7 mouse cellular contexts compared by ENCODE assay signal in genomic region chr4:43669428-43669794, GRCm38 (mm10). TPM values are rescaled to one million over a fixed set of nuclear protein-coding genes. Genes with fewer than 3 reads are reported as not detected.
DNase-seq lines count a peak whose midpoint lies in the region; ATAC-seq and TF ChIP-seq lines count a peak whose summit lies in the region.

No protein-coding gene starts in this region.

- H3K79me2 ChIP-seq in MEL (ENCODE audit: control insufficient read depth, insufficient read depth, low read length, poor library complexity), result no peaks in the 10 kb centered on the region; the same call in 1 of the 2 replicates

- no peak overlapping the region for H3K27ac ChIP-seq in MEL (ENCODE audit: control insufficient read depth, low read depth, low read length)
- H3K27ac ChIP-seq in liver, embryonic 11.5 days (ENCODE audit: low read depth, low read length), result no peak overlapping the region
- H3K27ac ChIP-seq in midbrain, embryonic 14.5 days (replicated peaks; ENCODE audit: low read depth, low read length), result peak overlapping the region; percentile 73

- WGBS in liver, embryonic 11.5 days, result under 1% methylated on average over 25 of the region's 25 CpGs
- 2% methylated on average over 24 of the region's 25 CpGs for WGBS in midbrain, embryonic 14.5 days

- ATAC-seq in erythroblast, adult 5-6 weeks (replicated peaks; ENCODE audit: low FRiP score, poor library complexity, severe bottlenecking), result peak; percentile 4; the same call in 1 of the 2 replicates
- ATAC-seq in liver, embryonic 11.5 days (replicated peaks; ENCODE audit: low FRiP score), result peak; percentile 71
- peak; percentile 36 for ATAC-seq in midbrain, embryonic 14.5 days (ENCODE audit: low FRiP score, low TSS enrichment)
- ATAC-seq in activated CD4-positive, CD25-positive, alpha-beta regulatory T cell, adult 4 months, result no peak

- H3K4me3 ChIP-seq in MEL (ENCODE audit: control insufficient read depth in 1 of 2, insufficient read depth in 1 of 2, low read depth in 2 of 2, low read length in 2 of 2), result peak overlapping the region; percentile 78 to 87
- peak overlapping the region; percentile 83 for H3K4me3 ChIP-seq in liver, embryonic 11.5 days (ENCODE audit: low read depth, low read length)
- peak overlapping the region; percentile 93 for H3K4me3 ChIP-seq in midbrain, embryonic 14.5 days (replicated peaks; ENCODE audit: low read depth, low read length)

- intact Hi-C loops in heart, postnatal 10 days (cut with DNase I), result loop anchor here (5.0 kb wide), 1 partner anchor 227 kb away; the partner anchor contains the start of gene Tesk1

- no peak for TF ChIP-seq POLR2A in MEL (IDR thresholded peaks at IDR 0.05; ENCODE audit: control insufficient read depth in 1 of 2, insufficient read depth in 1 of 2, low read depth in 1 of 2, low read length in 2 of 2, poor library complexity in 1 of 2)

- no peak for DNase-seq in MEL (ENCODE audit: low read depth, low spot score)
- DNase-seq in adrenal gland, postnatal 14 days, result peak; percentile 86
- DNase-seq in heart, postnatal 10 days, result peak; percentile 84 to 88
- no peak for DNase-seq in liver, embryonic 11.5 days (ENCODE audit: low spot score)
- no peak for DNase-seq in midbrain, embryonic 14.5 days

- no peak for TF ChIP-seq CTCF in MEL (IDR thresholded peaks at IDR 0.05 in 2 of 3, conservative IDR thresholded peaks at IDR 0.05 in 1 of 3; ENCODE audit: control insufficient read depth in 1 of 3, insufficient read depth in 1 of 3, low read depth in 2 of 3, low read length in 3 of 3, poor library complexity in 1 of 3, severe bottlenecking in 1 of 3)

- H3K9ac ChIP-seq in MEL (ENCODE audit: control insufficient read depth, low read depth, low read length, poor library complexity, severe bottlenecking), result peak overlapping the region; percentile 74
- H3K9ac ChIP-seq in liver, embryonic 11.5 days (ENCODE audit: low read depth, low read length), result peak overlapping the region; percentile 76
- peak overlapping the region; percentile 95 for H3K9ac ChIP-seq in midbrain, embryonic 14.5 days (replicated peaks; ENCODE audit: low read length)

- no peaks in the 10 kb centered on the region for H3K9me3 ChIP-seq in MEL (replicated peaks; ENCODE audit: insufficient read depth, low read length)
- no peaks in the 10 kb centered on the region for H3K9me3 ChIP-seq in liver, embryonic 11.5 days (ENCODE audit: control insufficient read depth, low read length)
- H3K9me3 ChIP-seq in midbrain, embryonic 14.5 days (ENCODE audit: control insufficient read depth, low read length), result no peaks in the 10 kb centered on the region

- no peaks in the 10 kb centered on the region; a peak in 1 of 4 replicates for H3K36me3 ChIP-seq in MEL (ENCODE audit: control insufficient read depth in 1 of 2, insufficient read depth in 2 of 2, low read length in 2 of 2)
- no peaks in the 10 kb centered on the region for H3K36me3 ChIP-seq in liver, embryonic 11.5 days (ENCODE audit: control insufficient read depth, insufficient read depth, low read length)
- peaks cover 7% of the 10 kb centered on the region for H3K36me3 ChIP-seq in midbrain, embryonic 14.5 days (ENCODE audit: control insufficient read depth, insufficient read depth, low read length)

- H3K27me3 ChIP-seq in MEL (ENCODE audit: control insufficient read depth in 1 of 2, insufficient read depth in 2 of 2, low read length in 2 of 2), result peaks cover 0 to 1% of the 10 kb centered on the region in 2 experiments; a peak in 1 of 4 replicates
- H3K27me3 ChIP-seq in liver, embryonic 11.5 days (replicated peaks; ENCODE audit: control insufficient read depth, insufficient read depth, low read length), result peaks cover 16% of the 10 kb centered on the region
- H3K27me3 ChIP-seq in midbrain, embryonic 14.5 days (ENCODE audit: control insufficient read depth, insufficient read depth, low read length), result no peaks in the 10 kb centered on the region

- TF ChIP-seq EP300 in MEL (IDR thresholded peaks at IDR 0.05; ENCODE audit: low read depth in 1 of 2, low read length in 2 of 2), result no peak

- H3K4me2 ChIP-seq in liver, embryonic 11.5 days, result peak overlapping the region; percentile 96
- peak overlapping the region; percentile 83 for H3K4me2 ChIP-seq in midbrain, embryonic 14.5 days (ENCODE audit: low read length)

- peaks cover 0 to 12% of the 10 kb centered on the region in 2 experiments; a peak in 2 of 4 replicates for H3K4me1 ChIP-seq in MEL (ENCODE audit: control insufficient read depth in 1 of 2, insufficient read depth in 2 of 2, low read length in 2 of 2)
- peaks cover 11% of the 10 kb centered on the region for H3K4me1 ChIP-seq in liver, embryonic 11.5 days (replicated peaks; ENCODE audit: control insufficient read depth, insufficient read depth, low read length)
- H3K4me1 ChIP-seq in midbrain, embryonic 14.5 days (ENCODE audit: control insufficient read depth, insufficient read depth, low read length), result peaks cover 28% of the 10 kb centered on the region

- no peak for TF ChIP-seq RAD21 in MEL (IDR thresholded peaks at IDR 0.05; ENCODE audit: low read depth, low read length)

TF ChIP-seq in MEL, 35 proteins besides CTCF, POLR2A, EP300 and RAD21 (continues in another document):
- 0 out of 2 replicates have a peak, but pooled peaks have one; percentile 3 for TF ChIP-seq SIN3A (IDR thresholded peaks at IDR 0.05; ENCODE audit: low read length)

RNA-seq across cellular contexts. Expression of gene Fam221b, which starts 0.5 kb away (rescaled TPM):
- 7.0 and 8.8 TPM in 2 replicates for total RNA-seq in MEL (2012; rRNA removed)
- polyA plus RNA-seq in MEL (2012; ENCODE audit: insufficient read depth in 1 of 2, insufficient read length in 2 of 2, low read depth in 1 of 2, low replicate concordance in 2 of 2, missing spikeins in 1 of 2), result under 1 TPM in 1 of 2 experiments, not detected in 1; 0.10 TPM
- total RNA-seq in adrenal gland, postnatal 14 days (2021), result 0.30 TPM in 1 of 2 replicates, not detected in the other
- total RNA-seq in erythroblast, adult 5-6 weeks (2015; ENCODE audit: low replicate concordance), result not detected in 2 replicates
- 0.70 TPM in 1 of 2 replicates, not detected in the other for total RNA-seq in erythroblast, adult 5-6 weeks (2017; ENCODE audit: low replicate concordance)
- under 1 TPM; 0.25 to 0.26 TPM for total RNA-seq in heart, postnatal 10 days (2021)
- 2.2 and 2.3 TPM in 2 replicates for polyA plus RNA-seq in liver, embryonic 11.5 days (2014; fragmentation: Nextera tagmentation; extraction: Ambion mirVana)
- polyA plus RNA-seq in midbrain, embryonic 14.5 days (2014; fragmentation: Nextera tagmentation; extraction: Ambion mirVana), result 2.7 and 2.9 TPM in 2 replicates
- polyA plus RNA-seq in activated CD4-positive, CD25-positive, alpha-beta regulatory T cell, adult 4 months (2017; shearing (Covaris generic)), result 1 to 10 TPM; 3.2 to 4.4 TPM

RNA-seq across cellular contexts. Expression of gene Tmem8b, which starts 0.6 kb away (rescaled TPM):
- 0.42 and 0.46 TPM in 2 replicates for total RNA-seq in MEL (2012; rRNA removed)
- polyA plus RNA-seq in MEL (2012; ENCODE audit: insufficient read depth in 1 of 2, insufficient read length in 2 of 2, low read depth in 1 of 2, low replicate concordance in 2 of 2, missing spikeins in 1 of 2), result 1 to 10 TPM in 1 of 2 experiments, not detected in 1; 3.6 TPM
- total RNA-seq in adrenal gland, postnatal 14 days (2021), result 7.2 and 9.9 TPM in 2 replicates
- 3.8 TPM in 1 of 2 replicates, not detected in the other for total RNA-seq in erythroblast, adult 5-6 weeks (2015; ENCODE audit: low replicate concordance)
- 0.42 TPM in 1 of 2 replicates, not detected in the other for total RNA-seq in erythroblast, adult 5-6 weeks (2017; ENCODE audit: low replicate concordance)
- 10 to 100 TPM; 15.0 to 15.2 TPM for total RNA-seq in heart, postnatal 10 days (2021)
- 0.84 and 1.1 TPM in 2 replicates for polyA plus RNA-seq in liver, embryonic 11.5 days (2014; fragmentation: Nextera tagmentation; extraction: Ambion mirVana)
- polyA plus RNA-seq in midbrain, embryonic 14.5 days (2014; fragmentation: Nextera tagmentation; extraction: Ambion mirVana), result 11.2 and 13.3 TPM in 2 replicates
- polyA plus RNA-seq in activated CD4-positive, CD25-positive, alpha-beta regulatory T cell, adult 4 months (2017; shearing (Covaris generic)), result under 1 TPM; 0.38 to 0.90 TPM

RNA-seq across cellular contexts. Expression of gene Hint2, which starts 13.1 kb away (rescaled TPM):
- total RNA-seq in MEL (2012; rRNA removed), result 35.3 and 46.4 TPM in 2 replicates
- 100 to 1,000 TPM in 1 of 2 experiments, 10 to 100 TPM in 1; 33.2 to 254 TPM for polyA plus RNA-seq in MEL (2012; ENCODE audit: insufficient read depth in 1 of 2, insufficient read length in 2 of 2, low read depth in 1 of 2, low replicate concordance in 2 of 2, missing spikeins in 1 of 2)
- total RNA-seq in adrenal gland, postnatal 14 days (2021), result 91.7 and 99.5 TPM in 2 replicates
- 2.9 and 9.6 TPM in 2 replicates for total RNA-seq in erythroblast, adult 5-6 weeks (2015; ENCODE audit: low replicate concordance)
- 13.6 and 18.1 TPM in 2 replicates for total RNA-seq in erythroblast, adult 5-6 weeks (2017; ENCODE audit: low replicate concordance)
- total RNA-seq in heart, postnatal 10 days (2021), result 100 to 1,000 TPM; 110 to 112 TPM
- 87.8 and 88.0 TPM in 2 replicates for polyA plus RNA-seq in liver, embryonic 11.5 days (2014; fragmentation: Nextera tagmentation; extraction: Ambion mirVana)
- 68.8 and 81.3 TPM in 2 replicates for polyA plus RNA-seq in midbrain, embryonic 14.5 days (2014; fragmentation: Nextera tagmentation; extraction: Ambion mirVana)
- 10 to 100 TPM; 41.0 to 42.7 TPM for polyA plus RNA-seq in activated CD4-positive, CD25-positive, alpha-beta regulatory T cell, adult 4 months (2017; shearing (Covaris generic))

RNA-seq across cellular contexts. Expression of gene Spag8, which starts 16.0 kb away (rescaled TPM):
- 0.15 and 0.29 TPM in 2 replicates for total RNA-seq in MEL (2012; rRNA removed)
- under 1 TPM in 1 of 2 experiments, not detected in 1; 0.57 TPM for polyA plus RNA-seq in MEL (2012; ENCODE audit: insufficient read depth in 1 of 2, insufficient read length in 2 of 2, low read depth in 1 of 2, low replicate concordance in 2 of 2, missing spikeins in 1 of 2)
- total RNA-seq in adrenal gland, postnatal 14 days (2021), result 0.93 and 1.1 TPM in 2 replicates
- not detected in 2 replicates for total RNA-seq in erythroblast, adult 5-6 weeks (2015; ENCODE audit: low replicate concordance)
- total RNA-seq in erythroblast, adult 5-6 weeks (2017; ENCODE audit: low replicate concordance), result not detected in 2 replicates
- total RNA-seq in heart, postnatal 10 days (2021), result under 1 TPM; 0.19 to 0.52 TPM
- 0.30 and 1.5 TPM in 2 replicates for polyA plus RNA-seq in liver, embryonic 11.5 days (2014; fragmentation: Nextera tagmentation; extraction: Ambion mirVana)
- 5.1 and 5.8 TPM in 2 replicates for polyA plus RNA-seq in midbrain, embryonic 14.5 days (2014; fragmentation: Nextera tagmentation; extraction: Ambion mirVana)
- polyA plus RNA-seq in activated CD4-positive, CD25-positive, alpha-beta regulatory T cell, adult 4 months (2017; shearing (Covaris generic)), result not detected

RNA-seq across cellular contexts. Expression of gene Olfr70, which starts 31.2 kb away (rescaled TPM):
- total RNA-seq in MEL (2012; rRNA removed), result not detected in 2 replicates
- not detected for polyA plus RNA-seq in MEL (2012; ENCODE audit: insufficient read depth in 1 of 2, insufficient read length in 2 of 2, low read depth in 1 of 2, low replicate concordance in 2 of 2, missing spikeins in 1 of 2)
- not detected in 2 replicates for total RNA-seq in adrenal gland, postnatal 14 days (2021)
- total RNA-seq in erythroblast, adult 5-6 weeks (2015; ENCODE audit: low replicate concordance), result not detected in 2 replicates
- 0.70 TPM in 1 of 2 replicates, not detected in the other for total RNA-seq in erythroblast, adult 5-6 weeks (2017; ENCODE audit: low replicate concordance)
- not detected for total RNA-seq in heart, postnatal 10 days (2021)
- not detected in 2 replicates for polyA plus RNA-seq in liver, embryonic 11.5 days (2014; fragmentation: Nextera tagmentation; extraction: Ambion mirVana)
- not detected in 2 replicates for polyA plus RNA-seq in midbrain, embryonic 14.5 days (2014; fragmentation: Nextera tagmentation; extraction: Ambion mirVana)
- not detected for polyA plus RNA-seq in activated CD4-positive, CD25-positive, alpha-beta regulatory T cell, adult 4 months (2017; shearing (Covaris generic))

Comparison
In these comparisons a context has a peak if more than half of its experiments do, and no peak if none do; other contexts are left out.
1. DNase-seq: peak in adrenal gland, postnatal 14 days (single experiment) and heart, postnatal 10 days (2 of 2); none in MEL (single experiment), liver, embryonic 11.5 days (single experiment) and midbrain, embryonic 14.5 days (single experiment).
2. Peak in every context shown above with its lines, with median percentiles within 50 percentile points of each other: H3K4me3 ChIP-seq and H3K9ac ChIP-seq.